Mouse (Mus musculus) forebrain, embryonic 11.5 days (tissue): ENCODE measurements around the gene D630023F18Rik. TPM values are rescaled to one million over a fixed set of nuclear protein-coding genes. Genes with fewer than 3 reads are reported as not detected.

Experiments used
- ATAC-seq: fragments of 200-750 bp; cut with Nextera tagmentation; replicated peaks from 2 replicates; pipeline ENCODE4 v1.8.0; 2017; ENCODE audit warnings: moderate TSS enrichment; ENCODE audit not compliant: low FRiP score
- DNase-seq: peaks from one replicate; pipeline ENCODE4 v3.0.0-alpha.2; 2017; ENCODE audit warnings: low spot score
- H3K27ac ChIP-seq: fragments of 300-500 bp; sonication (generic); 2 replicates; pipeline ENCODE4 v1.5.1; 2014; ENCODE audit warnings: low read depth, low read length
- H3K27me3 ChIP-seq: fragments of 300-500 bp; sonication (generic); 2 replicates; pipeline ENCODE4 v1.6.1; 2014; ENCODE audit warnings: mild to moderate bottlenecking, low read length, mixed read lengths; ENCODE audit not compliant: control insufficient read depth, insufficient read depth
- H3K36me3 ChIP-seq: fragments of 300-500 bp; sonication (generic); 2 replicates; pipeline ENCODE4 v1.6.1; 2014; ENCODE audit warnings: mild to moderate bottlenecking, low read length, moderate library complexity, mixed read lengths; ENCODE audit not compliant: control insufficient read depth, insufficient read depth
- H3K4me1 ChIP-seq: fragments of 300-500 bp; sonication (generic); replicated peaks from 2 replicates; pipeline ENCODE4 v1.6.1; 2014; ENCODE audit warnings: low read length, mixed read lengths; ENCODE audit not compliant: control insufficient read depth, insufficient read depth
- H3K4me2 ChIP-seq: fragments of 300-500 bp; sonication (generic); 2 replicates; pipeline ENCODE4 v1.6.1; 2014; ENCODE audit warnings: low read depth, mild to moderate bottlenecking, low read length, moderate library complexity, mixed read lengths; ENCODE audit not compliant: severe bottlenecking
- H3K4me3 ChIP-seq: fragments of 300-500 bp; sonication (generic); 2 replicates; pipeline ENCODE4 v1.5.1; 2014; ENCODE audit warnings: low read depth, low read length
- H3K9ac ChIP-seq: fragments of 300-500 bp; sonication (generic); 2 replicates; pipeline ENCODE4 v1.6.1; 2014; ENCODE audit warnings: low read length
- H3K9me3 ChIP-seq: fragments of 300-500 bp; sonication (generic); 2 replicates; pipeline ENCODE4 v1.6.1; 2016; ENCODE audit warnings: low read length, mixed read lengths; ENCODE audit not compliant: control insufficient read depth
- WGBS: fragments of 180-500 bp; shearing (Covaris S2); extraction: QIAGEN DNeasy Blood & Tissue Kit; methylation state at CpG from one replicate; pipeline ENCODE4 v1.1.7; 2014; 5-methylcytosine and 5-hydroxymethylcytosine counted together
- polyA plus RNA-seq: library from polyadenylated mRNA; unstranded; fragments of >200 nt; fragmentation: Nextera tagmentation; extraction: Ambion mirVana; gene quantifications from 2 replicates; pipeline ENCODE4 v1.2.1, GENCODE M21; 2014

The D630023F18Rik gene
- polyA plus RNA-seq: 0.16 and 0.21 TPM in 2 replicates

- 28% methylated on average over 9 of the region's 9 CpGs for WGBS
- ATAC-seq: no peak
- Histone ChIP-seq H3K4me1 (no peaks in the 10 kb centered on the region), H3K36me3 (no peaks in the 10 kb centered on the region), H3K9ac (no peak within 1 kb of the TSS), H3K9me3 (no peaks in the 10 kb centered on the region), H3K27ac (no peak within 1 kb of the TSS), H3K4me2 (no peak within 1 kb of the TSS), H3K27me3 (no peaks in the 10 kb centered on the region), H3K4me3 (no peak within 1 kb of the TSS)
- no peak for DNase-seq
Observed at GRCm38 (mm10) chr1:65122574-65123372, at the start of gene D630023F18Rik. Gene D630023F18Rik, minus strand, starts transcription at chr1:65123214.

GRCm38 (mm10) chr1:65171579-65171978 is 48.6 kb upstream of the D630023F18Rik start:
- Histone ChIP-seq H3K9me3 (no peaks in the 10 kb centered on the region), H3K27me3 (no peaks in the 10 kb centered on the region), H3K36me3 (peaks cover 14% of the 10 kb centered on the region; the same call in 1 of the 2 replicates), H3K4me3 (no peak overlapping the region), H3K27ac (no peak overlapping the region), H3K4me2 (no peak overlapping the region), H3K4me1 (no peaks in the 10 kb centered on the region), H3K9ac (no peak overlapping the region)
- no peak; the same call in 1 of the 2 replicates for ATAC-seq
- 50% methylated on average over 4 of the region's 4 CpGs for WGBS
- no peak for DNase-seq

DNA sequence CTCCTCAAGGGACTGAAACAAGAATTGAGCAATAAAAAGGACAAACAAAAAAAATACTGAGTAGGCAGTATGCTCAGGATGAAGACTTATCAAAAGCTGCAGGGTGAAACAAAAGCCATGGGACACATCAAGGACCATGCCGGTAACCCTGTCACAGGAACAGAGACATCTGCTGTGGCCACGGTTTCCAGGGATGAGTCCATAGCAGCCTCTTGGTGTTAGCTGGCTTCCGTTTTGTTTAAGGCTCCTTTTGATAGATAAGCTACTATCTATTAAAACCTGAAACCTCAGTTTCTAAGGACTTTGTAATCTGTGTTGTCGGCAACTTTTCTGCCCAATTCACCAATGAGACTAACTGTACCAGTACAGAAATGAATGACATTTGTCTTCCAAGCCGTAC is 46.9 kb upstream of the D630023F18Rik start:
- DNase-seq: no peak
- 91% methylated on average over 5 of the region's 5 CpGs for WGBS
- Histone ChIP-seq H3K4me1 (no peaks in the 10 kb centered on the region), H3K4me3 (no peak overlapping the region), H3K27ac (no peak overlapping the region), H3K9ac (no peak overlapping the region), H3K27me3 (no peaks in the 10 kb centered on the region), H3K36me3 (peaks cover 18% of the 10 kb centered on the region; the same call in 1 of the 2 replicates), H3K4me2 (no peak overlapping the region), H3K9me3 (no peaks in the 10 kb centered on the region)
- no peak for ATAC-seq

DNA sequence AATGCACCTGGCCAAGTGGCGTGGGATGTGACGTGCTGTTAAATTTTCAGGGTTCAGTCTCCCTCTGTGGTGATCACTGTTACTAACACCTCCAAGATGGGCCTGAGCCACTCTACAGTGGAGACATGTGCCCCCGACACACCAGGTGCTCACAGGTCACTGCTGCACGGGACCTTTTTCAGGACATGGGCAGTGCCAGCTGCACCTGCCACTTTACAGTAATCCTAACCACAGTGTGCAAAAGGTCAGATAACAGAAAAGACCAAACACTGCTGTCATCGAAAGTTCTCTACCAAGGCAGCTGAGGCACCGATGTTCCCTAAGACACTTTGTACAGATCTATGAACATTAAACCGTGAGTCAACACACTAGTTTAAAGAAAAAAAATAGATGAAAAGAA is 46.5 kb upstream of the D630023F18Rik start:
- ATAC-seq (no peak), DNase-seq (no peak)
- Histone ChIP-seq H3K9me3 (no peaks in the 10 kb centered on the region), H3K4me3 (no peak overlapping the region), H3K27me3 (no peaks in the 10 kb centered on the region), H3K4me1 (no peaks in the 10 kb centered on the region), H3K27ac (no peak overlapping the region), H3K4me2 (no peak overlapping the region), H3K9ac (no peak overlapping the region), H3K36me3 (peaks cover 22% of the 10 kb centered on the region; the same call in 1 of the 2 replicates)
- 92% methylated on average over 7 of the region's 7 CpGs for WGBS

DNA sequence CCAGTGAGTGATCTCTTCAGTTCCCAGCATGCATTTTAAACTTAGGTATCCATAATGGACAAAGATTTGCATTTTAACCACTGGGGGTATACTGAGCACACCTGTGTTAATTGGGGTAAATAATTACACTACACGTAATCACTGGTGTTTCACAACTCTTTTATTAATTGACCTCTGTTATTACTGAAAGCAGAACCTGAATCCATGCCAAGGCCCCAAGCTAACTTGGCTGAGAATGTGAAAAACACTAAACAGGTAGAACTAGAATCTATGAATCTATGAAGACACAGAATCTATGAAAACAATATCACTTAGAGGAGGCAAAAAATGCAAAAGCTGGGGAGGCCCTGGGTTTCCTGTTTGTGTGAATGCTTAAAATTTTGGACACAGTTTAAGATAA is 44.5 kb upstream of the D630023F18Rik start:
- Histone ChIP-seq H3K36me3 (peaks cover 25% of the 10 kb centered on the region), H3K4me3 (no peak overlapping the region), H3K4me2 (no peak overlapping the region), H3K9me3 (no peaks in the 10 kb centered on the region), H3K4me1 (no peaks in the 10 kb centered on the region), H3K27ac (no peak overlapping the region), H3K9ac (no peak overlapping the region), H3K27me3 (no peaks in the 10 kb centered on the region)
- ATAC-seq (no peak), DNase-seq (no peak)
- WGBS: 94% methylated on average over 1 of the region's 1 CpGs

DNA sequence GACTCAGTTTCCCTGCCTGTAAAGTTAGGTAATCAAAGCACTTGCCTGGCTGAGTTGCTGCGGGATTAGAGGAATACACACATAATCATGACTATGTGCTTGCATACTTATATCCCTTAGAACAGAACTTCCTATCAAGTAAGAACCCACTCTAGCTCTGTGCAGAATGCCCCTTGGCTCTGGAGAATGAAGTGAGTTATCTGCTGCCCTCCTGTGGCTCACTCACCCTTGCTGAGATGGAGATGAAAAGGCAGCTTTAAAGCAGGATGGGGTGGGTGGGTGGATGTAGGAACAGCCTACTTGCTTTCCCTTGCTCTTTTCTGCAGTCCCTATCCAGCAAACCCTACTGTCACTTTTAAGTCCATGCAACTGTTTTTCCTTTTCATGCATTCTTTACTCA is 39.2 kb upstream of the D630023F18Rik start:
- H3K36me3 ChIP-seq: peaks cover 41% of the 10 kb centered on the region
- DNase-seq: no peak
- 94% methylated on average over 1 of the region's 1 CpGs for WGBS

GRCm38 (mm10) chr1:65156111-65156510 is 33.1 kb upstream of the D630023F18Rik start:
- 93% methylated on average over 5 of the region's 5 CpGs for WGBS
- Histone ChIP-seq H3K27ac (no peak overlapping the region), H3K27me3 (no peaks in the 10 kb centered on the region), H3K9me3 (no peaks in the 10 kb centered on the region), H3K9ac (no peak overlapping the region), H3K4me3 (no peak overlapping the region), H3K4me2 (no peak overlapping the region), H3K4me1 (no peaks in the 10 kb centered on the region), H3K36me3 (peaks cover 16% of the 10 kb centered on the region)
- no peak for ATAC-seq
- no peak for DNase-seq

More for the DNA sequence above, 39.2 kb upstream of the D630023F18Rik start:
- Histone ChIP-seq H3K4me1 (no peaks in the 10 kb centered on the region), H3K4me3 (no peak overlapping the region), H3K27me3 (no peaks in the 10 kb centered on the region), H3K4me2 (no peak overlapping the region), H3K9ac (no peak overlapping the region), H3K27ac (no peak overlapping the region), H3K9me3 (no peaks in the 10 kb centered on the region)
- ATAC-seq: no peak

DNA sequence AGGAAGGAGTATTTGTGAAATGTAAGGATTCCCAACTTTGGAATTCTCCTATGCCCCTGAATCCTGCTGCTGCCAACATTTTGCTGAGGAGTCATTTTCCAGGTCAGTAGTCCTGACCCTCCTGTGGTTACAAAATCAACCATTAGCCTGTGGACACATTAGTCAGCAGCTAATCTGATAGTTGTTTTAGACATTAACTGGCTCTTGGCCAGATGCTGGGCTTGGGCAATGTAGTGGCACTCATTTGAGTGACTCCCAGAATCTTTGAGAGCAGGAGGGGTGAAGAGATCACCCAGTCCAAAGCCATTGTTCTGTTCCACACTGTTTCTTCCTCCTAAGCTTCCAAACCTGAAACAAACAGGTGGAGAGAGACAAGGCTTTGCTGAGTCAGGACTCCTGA is 31.8 kb upstream of the D630023F18Rik start:
- no peak for ATAC-seq
- no peaks in the 10 kb centered on the region for H3K9me3 ChIP-seq
- peaks cover 7% of the 10 kb centered on the region; the same call in 1 of the 2 replicates for H3K36me3 ChIP-seq

DNA sequence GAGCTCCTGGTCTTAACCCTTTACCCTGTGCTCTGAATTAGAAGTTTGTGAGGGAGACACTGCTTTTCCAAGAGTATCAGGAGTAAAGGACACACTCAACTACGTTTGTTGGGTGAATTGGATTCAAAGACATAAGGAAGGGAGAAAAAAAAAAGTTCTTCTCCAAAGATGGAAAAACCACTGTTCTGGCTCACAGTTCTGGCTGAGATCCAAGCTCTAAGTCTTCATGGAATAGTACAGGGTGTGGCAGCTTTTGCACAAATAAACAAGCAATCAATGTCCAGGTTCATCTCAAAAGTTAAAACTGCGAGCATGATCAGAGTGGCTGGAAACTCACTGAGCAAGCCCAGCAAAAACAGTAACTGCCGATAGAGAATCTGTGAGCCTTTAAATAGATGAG is 25.0 kb upstream of the D630023F18Rik start:
- no peak for ATAC-seq
- no peaks in the 10 kb centered on the region for H3K9me3 ChIP-seq
- H3K4me2 ChIP-seq: no peak overlapping the region
- H3K4me3 ChIP-seq: no peak overlapping the region
- no peaks in the 10 kb centered on the region for H3K36me3 ChIP-seq
- no peak for DNase-seq
- H3K9ac ChIP-seq: no peak overlapping the region
- H3K27ac ChIP-seq: no peak overlapping the region
- WGBS: 90% methylated on average over 3 of the region's 3 CpGs
- H3K4me1 ChIP-seq: no peaks in the 10 kb centered on the region
- no peaks in the 10 kb centered on the region for H3K27me3 ChIP-seq

More for the DNA sequence above, 31.8 kb upstream of the D630023F18Rik start:
- Histone ChIP-seq H3K9ac (no peak overlapping the region), H3K4me3 (no peak overlapping the region), H3K27ac (no peak overlapping the region), H3K27me3 (no peaks in the 10 kb centered on the region), H3K4me1 (no peaks in the 10 kb centered on the region), H3K4me2 (no peak overlapping the region)
- no peak for DNase-seq
